Mouse (Mus musculus) embryonic facial prominence, embryonic 11.5 days (tissue): ENCODE measurements around the gene Zdhhc11. TPM values are rescaled to one million over a fixed set of nuclear protein-coding genes. Genes with fewer than 3 reads are reported as not detected.
A peak's percentile ranks its signal among the peaks of the same experiment; 100 is the strongest.

Experiments used
- ATAC-seq: fragments of 200-750 bp; cut with Nextera tagmentation; replicated peaks from 2 replicates; pipeline ENCODE4 v1.8.0; 2017; ENCODE audit warnings: low read depth; ENCODE audit not compliant: insufficient number of reproducible peaks, low FRiP score, low TSS enrichment
- DNase-seq: peaks from one replicate; pipeline ENCODE4 v3.0.0-alpha.2; 2015; ENCODE audit warnings: low spot score
- H3K27ac ChIP-seq: fragments of 300-500 bp; sonication (generic); replicated peaks from 2 replicates; pipeline ENCODE4 v1.5.1; 2014; ENCODE audit warnings: mild to moderate bottlenecking, low read depth, low read length, control low read depth
- H3K27me3 ChIP-seq: fragments of 300-500 bp; sonication (generic); 2 replicates; pipeline ENCODE4 v1.6.1; 2014; ENCODE audit warnings: mild to moderate bottlenecking, low read length, moderate library complexity, mixed read lengths; ENCODE audit not compliant: control insufficient read depth, insufficient read depth
- H3K36me3 ChIP-seq: fragments of 300-500 bp; sonication (generic); replicated peaks from 2 replicates; pipeline ENCODE4 v1.6.1; 2014; ENCODE audit warnings: low read depth, mild to moderate bottlenecking, low read length, moderate library complexity, mixed read lengths; ENCODE audit not compliant: control insufficient read depth, insufficient read depth
- H3K4me1 ChIP-seq: fragments of 300-500 bp; sonication (generic); 2 replicates; pipeline ENCODE4 v1.6.1; 2014; ENCODE audit warnings: low read length, mixed read lengths; ENCODE audit not compliant: control insufficient read depth, insufficient read depth
- H3K4me2 ChIP-seq: fragments of 300-500 bp; sonication (generic); 2 replicates; pipeline ENCODE4 v1.6.1; 2014; ENCODE audit warnings: low read depth, mild to moderate bottlenecking, control low read depth, low read length, moderate library complexity
- H3K4me3 ChIP-seq: fragments of 300-500 bp; sonication (generic); 2 replicates; pipeline ENCODE4 v1.5.1; 2014; ENCODE audit warnings: low read depth, low read length, control low read depth
- H3K9ac ChIP-seq: fragments of 300-500 bp; sonication (generic); replicated peaks from 2 replicates; pipeline ENCODE4 v1.6.1; 2014; ENCODE audit warnings: mild to moderate bottlenecking, control low read depth, low read length
- H3K9me3 ChIP-seq: fragments of 300-500 bp; sonication (generic); replicated peaks from 2 replicates; pipeline ENCODE4 v1.6.1; 2016; ENCODE audit warnings: mild to moderate bottlenecking, low read length, inconsistent platforms, mixed read lengths; ENCODE audit not compliant: control insufficient read depth
- WGBS: fragments of 180-500 bp; shearing (Covaris S2); extraction: QIAGEN DNeasy Blood & Tissue Kit; methylation state at CpG from one replicate; pipeline ENCODE4 v1.1.7; 2014; 5-methylcytosine and 5-hydroxymethylcytosine counted together
- polyA plus RNA-seq: library from polyadenylated mRNA; unstranded; fragments of >200 nt; fragmentation: Nextera tagmentation; extraction: Ambion mirVana; gene quantifications from 2 replicates; pipeline ENCODE4 v1.2.1, GENCODE M21; 2014

The Zdhhc11 gene
- polyA plus RNA-seq, 1 experiment from 2014 or later: not detected

GRCm38 (mm10) chr13:74026215-74026614 lies 62.6 kb downstream of the Zdhhc11 start:
- Histone ChIP-seq H3K27me3 (no peaks in the 10 kb centered on the region), H3K36me3 (no peaks in the 10 kb centered on the region), H3K27ac (no peak overlapping the region), H3K9me3 (no peaks in the 10 kb centered on the region), H3K4me3 (no peak overlapping the region), H3K9ac (no peak overlapping the region), H3K4me2 (no peak overlapping the region), H3K4me1 (no peaks in the 10 kb centered on the region)
- WGBS: 14% methylated on average over 2 of the region's 2 CpGs
- ATAC-seq (0 out of 2 replicates have a peak, but pooled peaks have one; percentile 24), DNase-seq (peak; percentile 68)

- H3K4me2 ChIP-seq: no peak overlapping the region
- H3K9me3 ChIP-seq: no peaks in the 10 kb centered on the region
- no peaks in the 10 kb centered on the region for H3K4me1 ChIP-seq
- ATAC-seq (no peak), DNase-seq (no peak)
- 54% methylated on average over 2 of the region's 2 CpGs for WGBS
- no peaks in the 10 kb centered on the region for H3K27me3 ChIP-seq
- no peak overlapping the region for H3K27ac ChIP-seq
- H3K36me3 ChIP-seq: no peaks in the 10 kb centered on the region
- H3K4me3 ChIP-seq: no peak overlapping the region
- no peak overlapping the region for H3K9ac ChIP-seq
These were observed 64.5 kb downstream of the Zdhhc11 start for GRCm38 (mm10) chr13:74028116-74028515.

- Histone ChIP-seq H3K4me3 (no peak overlapping the region), H3K36me3 (no peaks in the 10 kb centered on the region), H3K27ac (no peak overlapping the region), H3K4me1 (no peaks in the 10 kb centered on the region), H3K27me3 (no peaks in the 10 kb centered on the region), H3K9me3 (no peaks in the 10 kb centered on the region), H3K9ac (no peak overlapping the region), H3K4me2 (no peak overlapping the region)
- no peak for DNase-seq
- WGBS: 79% methylated on average over 2 of the region's 2 CpGs
- ATAC-seq: no peak
These were observed 65.4 kb downstream of the Zdhhc11 start for GRCm38 (mm10) chr13:74029013-74029412.

GRCm38 (mm10) chr13:74030691-74031090 lies 67.0 kb downstream of the Zdhhc11 start:
- ATAC-seq (no peak), DNase-seq (no peak)
- Histone ChIP-seq H3K4me1 (no peaks in the 10 kb centered on the region), H3K36me3 (no peaks in the 10 kb centered on the region), H3K4me2 (no peak overlapping the region), H3K9ac (no peak overlapping the region), H3K27ac (no peak overlapping the region), H3K4me3 (no peak overlapping the region), H3K27me3 (no peaks in the 10 kb centered on the region), H3K9me3 (no peaks in the 10 kb centered on the region)
- WGBS: 89% methylated on average over 7 of the region's 7 CpGs

GRCm38 (mm10) chr13:74031133-74031532 lies 67.5 kb downstream of the Zdhhc11 start:
- ATAC-seq: no peak

GRCm38 (mm10) chr13:74034756-74035155 lies 71.1 kb downstream of the Zdhhc11 start:
- DNase-seq: no peak
- no peak overlapping the region for H3K9ac ChIP-seq
- no peaks in the 10 kb centered on the region for H3K27me3 ChIP-seq
- H3K4me2 ChIP-seq: no peak overlapping the region
- no peaks in the 10 kb centered on the region for H3K4me1 ChIP-seq
- H3K27ac ChIP-seq: no peak overlapping the region
- no peaks in the 10 kb centered on the region for H3K9me3 ChIP-seq
- H3K4me3 ChIP-seq: no peak overlapping the region
- ATAC-seq: no peak
- no peaks in the 10 kb centered on the region; the same call in 1 of the 2 replicates for H3K36me3 ChIP-seq
- 78% methylated on average over 2 of the region's 2 CpGs for WGBS

More at GRCm38 (mm10) chr13:74031133-74031532, 67.5 kb downstream of the Zdhhc11 start:
- H3K27me3 ChIP-seq: no peaks in the 10 kb centered on the region
- no peaks in the 10 kb centered on the region for H3K9me3 ChIP-seq
- H3K4me3 ChIP-seq: no peak overlapping the region
- DNase-seq: no peak
- no peaks in the 10 kb centered on the region for H3K36me3 ChIP-seq
- H3K4me1 ChIP-seq: no peaks in the 10 kb centered on the region
- no peak overlapping the region for H3K4me2 ChIP-seq
- no peak overlapping the region for H3K27ac ChIP-seq
- no peak overlapping the region for H3K9ac ChIP-seq
- 79% methylated on average over 8 of the region's 8 CpGs for WGBS

- DNase-seq (no peak), ATAC-seq (no peak)
- WGBS: 86% methylated on average over 2 of the region's 2 CpGs
- H3K36me3 ChIP-seq: no peaks in the 10 kb centered on the region; the same call in 1 of the 2 replicates
- H3K4me1 ChIP-seq: no peaks in the 10 kb centered on the region
- no peak overlapping the region for H3K27ac ChIP-seq
- no peaks in the 10 kb centered on the region for H3K9me3 ChIP-seq
- no peak overlapping the region for H3K4me2 ChIP-seq
- H3K27me3 ChIP-seq: no peaks in the 10 kb centered on the region
- H3K9ac ChIP-seq: no peak overlapping the region
- H3K4me3 ChIP-seq: no peak overlapping the region
These were observed 72.1 kb downstream of the Zdhhc11 start for GRCm38 (mm10) chr13:74035776-74036175.

GRCm38 (mm10) chr13:74039926-74040325 lies 76.3 kb downstream of the Zdhhc11 start:
- ATAC-seq: no peak
- Histone ChIP-seq H3K4me2 (no peak overlapping the region), H3K27me3 (no peaks in the 10 kb centered on the region), H3K36me3 (no peaks in the 10 kb centered on the region; the same call in 1 of the 2 replicates), H3K27ac (no peak overlapping the region), H3K4me3 (no peak overlapping the region), H3K9me3 (no peaks in the 10 kb centered on the region), H3K9ac (no peak overlapping the region), H3K4me1 (no peaks in the 10 kb centered on the region)
- 91% methylated on average over 3 of the region's 3 CpGs for WGBS
- no peak for DNase-seq
